Mouse (Mus musculus) liver, embryonic 15.5 days (tissue): ENCODE measurements around the gene Sipa1l3. TPM values are rescaled to one million over a fixed set of nuclear protein-coding genes. Genes with fewer than 3 reads are reported as not detected.

Source experiments
- ATAC-seq: fragments of 200-750 bp; cut with Nextera tagmentation; 2 replicates; pipeline ENCODE4 v1.8.0; 2017; ENCODE audit warnings: moderate number of reproducible peaks, mild to moderate bottlenecking, moderate library complexity; ENCODE audit not compliant: insufficient read depth
- H3K27ac ChIP-seq: fragments of 300-500 bp; sonication (generic); replicated peaks from 2 replicates; pipeline ENCODE4 v1.5.1; 2015; ENCODE audit warnings: mild to moderate bottlenecking, inconsistent platforms
- H3K27me3 ChIP-seq: fragments of 300-500 bp; sonication (generic); 2 replicates; pipeline ENCODE4 v1.6.1; 2015; ENCODE audit warnings: mild to moderate bottlenecking, inconsistent platforms
- H3K36me3 ChIP-seq: fragments of 300-500 bp; sonication (generic); replicated peaks from 2 replicates; pipeline ENCODE4 v1.6.1; 2015; ENCODE audit warnings: moderate library complexity, mild to moderate bottlenecking, inconsistent platforms
- H3K4me1 ChIP-seq: fragments of 300-500 bp; sonication (generic); replicated peaks from 2 replicates; pipeline ENCODE4 v1.6.1; 2015; ENCODE audit warnings: inconsistent platforms
- H3K4me2 ChIP-seq: fragments of 300-500 bp; sonication (generic); 2 replicates; pipeline ENCODE4 v1.6.1; 2015; ENCODE audit warnings: moderate library complexity, mild to moderate bottlenecking, inconsistent platforms
- H3K4me3 ChIP-seq: fragments of 300-500 bp; sonication (generic); replicated peaks from 2 replicates; pipeline ENCODE4 v1.5.1; 2015; ENCODE audit warnings: mild to moderate bottlenecking, inconsistent platforms
- H3K9ac ChIP-seq: fragments of 300-500 bp; sonication (generic); 2 replicates; pipeline ENCODE4 v1.6.1; 2015; ENCODE audit warnings: moderate library complexity, mild to moderate bottlenecking, inconsistent platforms
- H3K9me3 ChIP-seq: fragments of 300-500 bp; sonication (generic); replicated peaks from 2 replicates; pipeline ENCODE4 v1.6.1; 2016; ENCODE audit warnings: inconsistent platforms
- WGBS: fragments of 180-500 bp; shearing (Covaris S2); methylation state at CpG from one replicate; pipeline ENCODE4 v1.1.7; 2015; ENCODE audit warnings: mixed read lengths; ENCODE audit not compliant: insufficient replicate concordance; 5-methylcytosine and 5-hydroxymethylcytosine counted together
- polyA plus RNA-seq: library from polyadenylated mRNA; unstranded; fragments of >200 nt; fragmentation: Nextera tagmentation; extraction: Ambion mirVana; gene quantifications from 2 replicates; pipeline ENCODE4 v1.2.1, GENCODE M21; 2015

The Sipa1l3 gene
- polyA plus RNA-seq, 1 experiment from 2014 or later, result 2.6 TPM

DNA sequence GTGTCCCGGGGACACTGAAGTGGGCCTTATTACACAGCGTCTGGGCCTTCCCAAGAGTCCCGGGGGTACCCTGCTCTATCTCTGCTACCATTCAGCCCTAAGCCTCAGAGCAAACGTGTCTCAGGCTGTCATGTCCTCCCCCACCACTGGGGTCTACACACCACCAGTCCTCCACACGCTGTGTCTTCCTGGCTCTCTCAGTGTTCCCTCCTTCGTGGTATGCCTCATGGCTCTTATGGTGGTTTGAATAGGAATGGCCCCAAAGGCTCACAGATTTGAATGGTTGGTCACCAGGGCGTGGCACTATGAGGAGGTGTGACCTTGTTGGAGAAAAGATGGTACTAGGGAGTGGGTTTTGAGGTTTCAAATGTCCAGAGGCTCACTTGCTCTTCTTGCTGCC is 43.4 kb downstream of the Sipa1l3 start:
- no peak for ATAC-seq
- Histone ChIP-seq H3K9me3 (no peaks in the 10 kb centered on the region), H3K27ac (no peak overlapping the region), H3K4me1 (peaks cover 7% of the 10 kb centered on the region), H3K9ac (no peak overlapping the region), H3K4me3 (no peak overlapping the region), H3K36me3 (no peaks in the 10 kb centered on the region), H3K4me2 (no peak overlapping the region), H3K27me3 (no peaks in the 10 kb centered on the region)
- 71% methylated on average over 7 of the region's 7 CpGs for WGBS

DNA sequence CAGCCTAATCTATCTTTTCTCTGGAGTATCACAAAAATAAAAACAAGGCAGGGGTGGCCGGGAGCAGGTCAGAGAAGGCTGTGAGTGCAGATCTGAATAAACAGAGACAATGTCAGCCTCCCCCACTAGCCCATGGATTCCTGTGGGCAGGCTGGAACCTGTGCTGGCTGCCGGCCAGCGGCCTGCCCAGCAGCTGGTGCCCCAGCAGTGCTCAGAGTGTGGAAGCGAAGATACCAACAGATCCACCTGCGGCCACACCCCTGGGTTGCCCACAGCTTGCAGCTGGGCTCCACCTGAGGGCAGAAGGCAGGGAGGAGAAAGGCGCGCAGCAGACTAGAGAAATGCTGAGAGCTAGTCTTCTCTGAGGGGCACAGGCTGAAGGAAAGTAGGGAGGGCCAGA is 47.1 kb downstream of the Sipa1l3 start:
- ATAC-seq, result no peak
- no peak overlapping the region for H3K9ac ChIP-seq
- H3K36me3 ChIP-seq, result no peaks in the 10 kb centered on the region
- no peak overlapping the region for H3K4me2 ChIP-seq
- peaks cover 21% of the 10 kb centered on the region for H3K4me1 ChIP-seq
- no peaks in the 10 kb centered on the region for H3K27me3 ChIP-seq
- no peak overlapping the region for H3K27ac ChIP-seq
- no peak overlapping the region for H3K4me3 ChIP-seq
- 49% methylated on average over 7 of the region's 7 CpGs for WGBS
- H3K9me3 ChIP-seq, result no peaks in the 10 kb centered on the region

DNA sequence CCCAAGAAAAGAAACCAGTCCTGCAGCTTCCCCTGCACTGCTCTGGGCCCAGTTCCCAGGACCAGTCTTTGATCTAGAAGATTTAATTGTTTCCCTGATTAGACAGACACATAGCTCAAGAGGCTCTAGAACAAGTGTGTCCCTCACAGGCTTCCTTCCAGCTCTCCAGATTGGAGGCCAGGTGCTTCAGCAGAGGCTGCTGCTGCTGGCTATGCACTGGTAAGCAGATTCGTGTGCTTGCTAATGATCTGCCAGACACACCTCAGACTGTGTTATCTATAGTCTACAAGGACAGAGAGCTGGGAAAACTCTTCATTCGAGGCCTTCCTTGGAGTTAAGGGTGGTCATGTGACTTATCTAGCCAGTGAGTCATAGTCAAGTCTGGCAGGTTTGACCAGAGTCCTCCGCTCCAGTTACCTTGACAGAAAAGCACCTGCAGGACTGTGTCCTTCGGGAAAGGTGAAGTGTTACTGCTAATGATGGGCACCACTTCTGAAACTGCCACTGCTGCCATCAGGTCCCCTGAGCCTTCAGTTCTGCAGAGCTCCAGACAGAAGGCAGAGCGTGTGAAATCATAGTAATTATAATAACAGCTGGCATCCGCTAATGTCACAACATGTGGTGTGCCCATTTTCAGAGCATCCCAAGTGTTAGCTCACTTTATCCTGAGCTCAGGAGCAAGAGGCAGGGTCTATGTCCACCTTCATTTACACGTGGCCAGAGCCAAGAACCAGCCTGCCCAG is 48.7 kb downstream of the Sipa1l3 start:
- 53% methylated on average over 7 of the region's 7 CpGs for WGBS
- Histone ChIP-seq H3K4me2 (no peak overlapping the region), H3K9me3 (no peaks in the 10 kb centered on the region), H3K9ac (no peak overlapping the region), H3K36me3 (no peaks in the 10 kb centered on the region), H3K27ac (no peak overlapping the region), H3K27me3 (no peaks in the 10 kb centered on the region), H3K4me3 (no peak overlapping the region), H3K4me1 (peaks cover 21% of the 10 kb centered on the region)
- no peak for ATAC-seq

DNA sequence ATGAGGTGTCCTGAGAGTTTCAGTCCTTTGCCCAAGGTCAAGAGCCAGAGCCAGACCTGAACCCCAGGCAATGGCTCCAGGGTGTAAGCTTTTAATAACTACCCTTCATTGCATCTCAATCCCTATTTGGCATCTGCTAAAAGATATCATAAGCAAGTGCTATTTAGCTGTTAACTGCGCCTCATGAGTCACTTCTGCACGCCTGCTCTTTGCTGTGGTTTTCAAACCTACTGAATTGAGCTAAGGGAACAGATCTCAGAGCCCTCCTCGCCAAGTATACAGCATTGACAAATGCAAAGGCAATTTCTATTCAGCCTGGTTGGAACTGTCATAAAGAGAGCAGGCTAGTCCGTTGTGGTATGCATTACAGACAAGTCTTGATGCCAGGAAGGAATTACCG is 49.8 kb downstream of the Sipa1l3 start:
- H3K9me3 ChIP-seq, result no peaks in the 10 kb centered on the region
- H3K27ac ChIP-seq, result no peak overlapping the region
- peaks cover 21% of the 10 kb centered on the region for H3K4me1 ChIP-seq
- H3K4me3 ChIP-seq, result no peak overlapping the region
- 66% methylated on average over 5 of the region's 5 CpGs for WGBS
- no peaks in the 10 kb centered on the region for H3K27me3 ChIP-seq
- no peaks in the 10 kb centered on the region for H3K36me3 ChIP-seq
- no peak for ATAC-seq
- no peak overlapping the region for H3K4me2 ChIP-seq
- no peak overlapping the region for H3K9ac ChIP-seq

DNA sequence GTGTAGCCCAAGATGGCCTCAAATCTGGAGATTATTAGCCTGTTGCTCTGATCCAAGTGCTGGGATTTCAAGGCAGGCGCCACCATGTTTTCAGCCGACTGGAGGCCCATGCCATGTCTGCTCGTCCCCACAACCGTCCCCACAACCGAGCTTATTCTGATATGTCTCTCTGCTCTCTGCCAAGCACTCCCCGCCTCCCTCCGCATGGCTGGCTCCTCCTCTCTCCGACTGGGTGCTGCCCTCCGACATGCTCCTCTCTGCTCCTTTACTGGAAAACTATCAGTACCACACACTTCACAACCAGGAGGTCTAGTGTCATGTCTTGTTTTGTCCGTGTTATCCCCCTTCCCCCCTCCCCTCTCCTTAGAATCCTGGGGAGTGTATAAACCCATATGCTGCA is 51.9 kb downstream of the Sipa1l3 start:
- Histone ChIP-seq H3K4me1 (peaks cover 21% of the 10 kb centered on the region), H3K4me3 (no peak overlapping the region), H3K36me3 (no peaks in the 10 kb centered on the region), H3K27ac (no peak overlapping the region), H3K4me2 (no peak overlapping the region), H3K9me3 (no peaks in the 10 kb centered on the region), H3K27me3 (no peaks in the 10 kb centered on the region), H3K9ac (no peak overlapping the region)
- 67% methylated on average over 10 of the region's 10 CpGs for WGBS
- ATAC-seq, result no peak

DNA sequence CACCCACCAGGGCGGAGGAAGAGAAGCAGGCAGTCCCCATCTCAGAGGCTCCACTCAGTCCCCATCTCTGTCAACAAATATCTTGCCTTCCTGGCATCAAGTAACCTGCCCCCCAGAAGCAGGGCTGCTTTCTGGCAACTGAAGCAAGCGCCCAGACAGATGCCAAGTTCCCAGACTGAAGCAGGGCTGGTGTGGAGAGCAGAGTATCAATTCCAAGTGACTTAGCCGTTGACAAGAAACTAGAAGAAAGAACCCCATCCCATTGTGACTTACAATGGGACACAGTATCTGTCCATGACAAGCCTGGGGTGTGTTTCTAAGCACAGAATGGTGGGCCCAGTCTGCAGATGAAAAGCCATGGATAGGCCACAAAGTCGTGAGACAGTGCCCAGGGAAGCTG is 52.7 kb downstream of the Sipa1l3 start:
- Histone ChIP-seq H3K4me1 (peaks cover 13% of the 10 kb centered on the region; the same call in 1 of the 2 replicates), H3K36me3 (no peaks in the 10 kb centered on the region), H3K4me2 (no peak overlapping the region), H3K4me3 (no peak overlapping the region), H3K27ac (no peak overlapping the region), H3K9me3 (no peaks in the 10 kb centered on the region), H3K27me3 (no peaks in the 10 kb centered on the region), H3K9ac (no peak overlapping the region)
- no peak for ATAC-seq
- 60% methylated on average over 4 of the region's 4 CpGs for WGBS

DNA sequence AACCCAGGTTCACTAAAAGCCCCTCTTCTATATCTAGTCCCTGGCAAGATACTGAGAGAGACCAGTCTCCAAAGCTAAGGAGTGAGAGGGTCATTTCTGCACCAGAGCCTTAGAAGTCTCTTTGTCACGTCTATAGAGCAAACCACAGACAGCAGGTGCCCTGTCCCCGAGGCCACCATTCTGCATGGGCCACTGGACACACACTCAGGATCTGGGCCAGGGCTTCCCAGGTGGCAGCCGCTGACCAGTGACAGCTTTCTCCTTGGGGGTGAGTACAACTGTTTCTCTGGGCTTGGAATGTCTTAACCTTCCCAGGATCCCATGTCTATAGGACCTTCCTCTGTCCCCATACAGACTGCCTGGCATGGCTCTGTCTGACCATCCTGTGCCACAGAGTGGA is 55.6 kb downstream of the Sipa1l3 start:
- Histone ChIP-seq H3K9ac (no peak overlapping the region), H3K4me2 (no peak overlapping the region), H3K4me1 (0 out of 2 replicates have a peak, but pooled peaks cover 3% of the 10 kb centered on the region), H3K4me3 (no peak overlapping the region), H3K27ac (no peak overlapping the region), H3K36me3 (no peaks in the 10 kb centered on the region), H3K27me3 (no peaks in the 10 kb centered on the region), H3K9me3 (no peaks in the 10 kb centered on the region)
- ATAC-seq, result no peak
- WGBS, result 61% methylated on average over 3 of the region's 3 CpGs

DNA sequence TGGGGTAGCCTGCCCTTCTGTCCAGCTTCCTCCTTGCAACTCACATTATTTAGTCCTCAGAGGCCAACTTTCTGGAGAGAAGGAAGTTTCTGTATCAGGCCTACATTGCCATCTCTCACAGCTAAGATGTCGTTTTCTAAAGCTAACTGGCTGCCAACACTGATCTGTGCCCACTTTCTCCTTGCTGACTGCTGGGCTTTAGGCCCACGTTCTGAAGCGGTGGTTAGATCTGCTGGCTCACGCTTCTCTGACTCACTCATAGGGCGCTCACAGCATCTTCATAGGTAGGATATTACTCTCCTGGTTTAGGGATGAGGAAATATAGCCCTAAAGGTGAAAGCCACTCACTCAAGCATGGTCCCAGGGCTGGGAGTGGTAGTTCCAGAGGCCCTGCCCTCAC is 56.3 kb downstream of the Sipa1l3 start:
- 65% methylated on average over 5 of the region's 5 CpGs for WGBS
- H3K4me3 ChIP-seq, result no peak overlapping the region
- no peak overlapping the region for H3K27ac ChIP-seq
- 0 out of 2 replicates have a peak, but pooled peaks cover 3% of the 10 kb centered on the region for H3K4me1 ChIP-seq
- no peak overlapping the region for H3K9ac ChIP-seq
- no peaks in the 10 kb centered on the region for H3K27me3 ChIP-seq
- H3K9me3 ChIP-seq, result no peaks in the 10 kb centered on the region
- no peak overlapping the region for H3K4me2 ChIP-seq
- no peaks in the 10 kb centered on the region for H3K36me3 ChIP-seq
- ATAC-seq, result no peak

DNA sequence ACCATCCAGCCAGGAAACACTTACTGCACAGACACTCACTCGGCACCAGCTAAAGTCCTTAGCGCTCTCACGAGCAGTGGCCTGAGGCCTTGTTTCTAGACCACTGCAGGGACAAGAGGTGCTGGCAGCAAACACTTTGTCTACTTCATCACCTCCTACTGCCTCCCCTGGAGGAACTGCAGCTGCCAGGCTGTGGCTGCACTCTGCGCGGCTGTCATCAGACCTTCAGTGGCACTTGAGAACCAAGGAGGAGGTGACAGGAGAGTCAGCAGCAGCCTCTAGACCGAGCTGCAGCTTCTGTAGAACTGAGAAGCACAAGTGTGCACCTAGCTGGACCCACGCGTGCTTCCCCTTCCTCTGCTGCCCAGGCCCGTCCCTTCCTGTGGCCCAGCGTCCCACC is 56.9 kb downstream of the Sipa1l3 start:
- H3K4me2 ChIP-seq, result no peak overlapping the region
- 66% methylated on average over 10 of the region's 10 CpGs for WGBS
- H3K27ac ChIP-seq, result no peak overlapping the region
- ATAC-seq, result no peak
- H3K36me3 ChIP-seq, result no peaks in the 10 kb centered on the region
- H3K4me3 ChIP-seq, result no peak overlapping the region
- no peaks in the 10 kb centered on the region for H3K27me3 ChIP-seq
- H3K9me3 ChIP-seq, result no peaks in the 10 kb centered on the region
- 0 out of 2 replicates have a peak, but pooled peaks cover 3% of the 10 kb centered on the region for H3K4me1 ChIP-seq
- no peak overlapping the region for H3K9ac ChIP-seq

DNA sequence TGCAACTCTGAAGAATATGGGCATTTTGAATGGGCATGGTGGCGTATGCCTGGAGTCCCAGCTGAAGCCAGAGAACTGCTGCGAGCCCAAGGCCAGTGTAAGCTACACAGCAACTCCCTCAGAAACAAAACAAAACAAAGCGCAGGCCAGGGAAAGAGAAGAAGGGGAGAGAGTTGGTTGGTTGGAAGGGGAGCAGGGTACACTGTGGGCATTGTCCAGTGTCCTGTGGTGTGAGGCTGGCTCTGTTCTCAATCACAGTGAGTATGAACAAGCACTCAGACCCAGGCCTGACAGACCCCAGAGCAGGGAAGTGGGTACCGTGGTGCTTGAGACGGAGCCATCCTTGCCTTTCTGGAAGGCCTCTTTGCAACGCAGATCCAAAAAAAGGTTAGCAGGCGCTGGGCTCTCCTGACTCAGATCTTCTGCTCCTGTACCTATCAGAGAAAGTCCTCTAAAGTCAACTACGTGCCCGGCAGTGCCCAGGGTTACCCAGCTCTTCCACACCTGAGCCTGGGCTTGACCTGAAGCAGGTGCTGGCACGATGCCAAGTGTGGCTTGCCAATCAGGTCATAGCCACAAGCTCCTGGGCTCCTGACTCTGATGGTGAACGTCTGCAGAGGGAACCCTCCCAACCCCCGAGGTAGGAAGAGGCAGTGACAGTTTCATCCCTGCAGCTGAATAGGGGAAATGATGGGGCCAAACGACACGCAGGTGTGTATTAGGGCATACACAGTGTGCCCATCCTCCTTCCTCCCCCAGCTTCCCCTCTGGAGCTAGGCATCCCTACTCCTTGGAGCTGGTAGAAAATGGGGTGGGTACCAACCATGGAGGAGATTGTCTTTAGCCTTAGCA is 59.3 kb downstream of the Sipa1l3 start:
- Histone ChIP-seq H3K27ac (no peak overlapping the region), H3K4me2 (no peak overlapping the region), H3K4me1 (0 out of 2 replicates have a peak, but pooled peaks cover 3% of the 10 kb centered on the region), H3K36me3 (no peaks in the 10 kb centered on the region), H3K9me3 (no peaks in the 10 kb centered on the region), H3K9ac (no peak overlapping the region), H3K4me3 (no peak overlapping the region), H3K27me3 (no peaks in the 10 kb centered on the region)
- ATAC-seq, result no peak
- 71% methylated on average over 14 of the region's 14 CpGs for WGBS

DNA sequence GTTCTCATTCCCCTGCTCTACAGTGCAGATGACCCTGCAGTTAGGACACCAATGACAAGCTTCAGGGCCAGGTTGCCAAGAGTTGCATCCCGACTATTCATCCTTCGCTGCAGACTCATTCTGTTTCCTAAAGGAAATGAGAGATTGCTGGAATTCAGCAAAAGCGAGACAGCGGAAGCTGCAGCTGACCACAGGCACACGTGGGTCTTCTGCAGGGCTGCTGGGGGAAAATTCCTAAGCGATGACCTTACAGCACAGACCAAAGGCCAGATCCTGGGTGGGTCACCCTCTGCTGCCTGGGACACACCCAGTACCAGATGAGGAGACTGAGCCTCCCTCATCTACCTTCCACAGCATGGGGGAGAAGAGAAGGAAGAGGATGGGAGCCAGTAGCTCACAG is 60.7 kb downstream of the Sipa1l3 start:
- ATAC-seq, result no peak
- no peaks in the 10 kb centered on the region for H3K27me3 ChIP-seq
- 55% methylated on average over 6 of the region's 6 CpGs for WGBS
- no peak overlapping the region for H3K4me3 ChIP-seq
- H3K36me3 ChIP-seq, result no peaks in the 10 kb centered on the region
- no peak overlapping the region for H3K9ac ChIP-seq
- no peak overlapping the region for H3K27ac ChIP-seq
- H3K4me2 ChIP-seq, result no peak overlapping the region
- H3K9me3 ChIP-seq, result no peaks in the 10 kb centered on the region
- peaks cover 3% of the 10 kb centered on the region; the same call in 1 of the 2 replicates for H3K4me1 ChIP-seq
